Mouse (Mus musculus) common myeloid progenitor, adult 5-6 weeks (primary cell): ENCODE data around the gene Olfr633. TPM values are rescaled to one million over a fixed set of nuclear protein-coding genes. Genes with fewer than 3 reads are reported as not detected.
A peak's percentile ranks its signal among the peaks of the same experiment; 100 is the strongest.
"Not testable (repeated sequence)": the region's sequence is repeated elsewhere in the genome, so short reads cannot be mapped to it uniquely, and the experiment has no call there.

ENCODE experiments used
- ATAC-seq: replicated peaks from 2 replicates; pipeline ENCODE4 v1.8.0; 2016; ENCODE audit warnings: low read depth, mild to moderate bottlenecking, moderate TSS enrichment, inconsistent platforms; ENCODE audit not compliant: poor library complexity, severe bottlenecking
- total RNA-seq: library from RNA; stranded (forward); fragments of 200-1000, 187-1606 nt; gene quantifications from 2 replicates; pipeline ENCODE4 v1.2.3, GENCODE M21; 2017

Olfr633 gene
- total RNA-seq: not detected in 2 replicates

DNA sequence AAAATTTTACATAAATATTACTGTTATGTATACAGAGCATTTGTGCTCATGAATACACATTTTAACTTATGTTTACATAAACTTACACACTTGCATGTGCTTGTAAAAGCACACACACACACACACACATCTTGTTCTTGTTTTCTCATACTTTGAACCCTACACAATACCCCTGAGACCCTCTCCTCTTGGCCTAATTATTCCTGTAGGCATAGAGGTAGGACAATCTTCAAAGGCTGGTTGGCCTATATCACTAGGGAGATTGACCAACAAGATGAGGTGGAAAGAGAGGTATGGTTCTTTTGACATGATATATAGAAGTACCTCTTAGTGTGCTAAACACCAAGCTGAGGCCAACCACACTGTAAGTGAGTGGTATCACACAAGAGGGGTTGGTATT lies at the start of gene Olfr633:
Gene Olfr633 (plus strand): TSS at position 301 of the 400 bp plus-strand sequence.
- ATAC-seq: no peak

DNA sequence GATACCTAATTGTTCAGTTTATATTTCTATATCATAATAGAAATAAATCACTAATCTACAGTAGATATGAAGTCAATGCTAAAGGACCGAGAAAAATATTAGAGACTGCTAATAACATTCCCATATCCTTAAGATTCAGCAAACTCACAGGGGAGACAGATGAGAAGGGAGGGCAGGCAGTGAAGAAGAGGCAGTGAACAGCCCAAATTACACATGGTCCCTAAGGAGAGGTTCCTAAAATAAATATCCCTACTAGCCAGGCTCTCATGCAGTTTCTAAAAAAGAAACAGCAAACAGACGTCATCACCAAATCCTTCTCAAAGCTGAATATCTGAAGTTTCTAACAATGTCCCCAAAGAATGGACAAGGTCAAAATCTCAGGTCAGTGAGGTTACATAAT lies 41.0 kb upstream of the Olfr633 start, which contains the start of gene Olfr65:
Gene Olfr65 (plus strand): TSS at position 301 of the 400 bp plus-strand sequence.
- ATAC-seq: no peak

DNA sequence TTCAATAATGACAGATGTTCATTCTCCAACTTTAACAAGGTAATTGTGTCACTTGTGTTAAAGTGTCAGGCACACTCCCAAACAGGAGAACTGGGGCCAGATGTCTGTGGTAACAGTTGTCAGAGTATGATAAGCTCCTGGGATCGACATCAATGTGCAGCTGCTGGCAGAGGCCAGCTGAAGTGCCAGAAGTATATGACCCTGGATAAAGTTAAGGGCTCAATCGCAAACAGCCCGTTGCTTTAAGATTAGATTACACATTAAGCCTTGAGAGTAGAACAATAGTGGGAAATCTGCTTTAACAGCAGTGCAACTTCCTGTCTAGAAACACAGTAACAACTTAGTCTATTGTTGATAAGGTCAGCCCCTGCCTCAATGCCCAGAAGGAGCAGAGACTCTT lies 34.2 kb upstream of the Olfr633 start:
- ATAC-seq: peak; percentile 82

DNA sequence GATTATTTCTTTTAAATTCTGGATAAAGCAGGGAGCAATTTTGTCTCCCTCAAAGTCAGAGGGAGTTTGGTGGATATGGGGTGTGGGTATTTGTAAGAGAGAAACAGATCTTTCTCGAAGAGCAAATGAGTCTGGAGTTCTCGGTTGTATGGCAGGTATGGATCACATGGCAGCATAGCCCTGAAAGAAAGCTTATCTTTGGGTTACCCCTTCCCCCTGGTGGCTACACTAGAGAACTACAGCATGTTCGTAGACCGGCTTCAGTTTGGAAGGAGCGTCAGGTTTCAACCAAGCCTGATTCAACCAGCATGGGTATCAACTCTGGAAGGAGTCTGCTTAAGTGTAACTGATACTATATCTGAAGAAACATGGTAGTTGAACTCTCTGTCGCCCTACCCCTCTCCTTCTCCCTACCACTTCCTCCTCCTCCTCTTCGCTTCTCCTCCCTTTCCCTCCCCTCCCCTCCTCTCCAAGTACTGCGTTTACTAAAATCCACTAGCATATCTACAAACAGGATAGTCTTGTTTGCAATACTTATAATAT lies 31.2 kb upstream of the Olfr633 start:
- peak; percentile 67 for ATAC-seq

DNA sequence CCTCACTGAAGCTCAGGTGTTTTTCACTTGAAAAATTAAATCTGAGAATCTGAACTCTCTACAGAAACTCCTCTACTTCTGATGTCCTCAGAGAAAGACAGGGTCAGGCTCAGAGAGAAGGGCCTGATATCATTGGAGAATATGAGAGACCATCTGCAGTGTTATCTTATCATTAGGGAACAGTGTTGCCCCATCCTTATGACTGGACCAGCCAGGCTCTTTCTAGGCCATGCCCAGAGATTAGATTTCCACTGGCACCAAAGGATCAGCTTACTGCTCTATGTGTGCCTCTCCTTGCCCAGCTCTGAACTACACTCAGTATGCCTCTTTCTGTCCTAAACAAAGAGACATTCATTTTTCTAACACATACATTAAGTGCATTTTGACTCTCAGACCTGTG lies 28.9 kb upstream of the Olfr633 start:
- peak; percentile 40 for ATAC-seq

DNA sequence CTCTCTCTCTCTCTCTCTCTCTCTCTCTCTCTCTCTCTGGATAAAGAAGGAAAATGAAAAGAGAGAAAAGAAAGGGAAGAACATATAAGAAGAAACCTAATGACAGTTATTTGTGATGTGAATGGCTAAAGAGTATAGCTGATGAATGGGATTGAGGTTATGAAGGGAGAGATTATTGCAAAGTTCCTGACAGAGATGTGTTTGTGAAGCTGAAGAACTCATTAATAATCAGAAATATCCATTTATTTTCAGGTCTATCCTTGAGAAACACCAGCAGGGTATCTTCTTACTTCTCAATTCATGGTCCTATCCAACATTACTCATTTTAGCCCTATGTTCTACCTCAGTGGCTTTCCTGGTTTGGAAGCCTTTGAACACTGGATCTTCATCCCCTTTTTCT lies 15.7 kb upstream of the Olfr633 start, which contains the start of gene Olfr631:
Gene Olfr631 (plus strand): TSS at position 301 of the 400 bp plus-strand sequence.
- no peak for ATAC-seq

DNA sequence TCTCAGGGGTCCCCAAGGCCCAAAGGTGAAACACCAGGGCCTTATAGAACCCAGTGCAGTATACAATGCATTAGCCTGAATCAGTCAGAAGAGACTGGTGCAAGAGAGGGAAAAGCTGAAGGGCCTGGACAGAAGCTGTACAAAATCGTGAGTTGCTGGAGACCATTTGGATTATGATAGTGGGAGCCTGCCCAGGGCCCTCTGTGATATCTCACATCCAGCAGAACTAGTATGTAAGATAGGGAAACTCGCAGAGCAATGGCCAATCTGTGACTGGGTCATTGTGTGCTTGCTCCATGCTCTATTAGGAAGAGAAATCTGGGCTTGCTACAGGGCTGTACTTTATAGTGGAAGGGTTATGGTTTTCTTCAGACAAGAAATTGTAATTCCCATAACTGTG lies 10.0 kb upstream of the Olfr633 start, which contains the start of gene Olfr632:
Gene Olfr632 (plus strand): TSS at position 84 of the 400 bp plus-strand sequence.
- ATAC-seq: no peak

DNA sequence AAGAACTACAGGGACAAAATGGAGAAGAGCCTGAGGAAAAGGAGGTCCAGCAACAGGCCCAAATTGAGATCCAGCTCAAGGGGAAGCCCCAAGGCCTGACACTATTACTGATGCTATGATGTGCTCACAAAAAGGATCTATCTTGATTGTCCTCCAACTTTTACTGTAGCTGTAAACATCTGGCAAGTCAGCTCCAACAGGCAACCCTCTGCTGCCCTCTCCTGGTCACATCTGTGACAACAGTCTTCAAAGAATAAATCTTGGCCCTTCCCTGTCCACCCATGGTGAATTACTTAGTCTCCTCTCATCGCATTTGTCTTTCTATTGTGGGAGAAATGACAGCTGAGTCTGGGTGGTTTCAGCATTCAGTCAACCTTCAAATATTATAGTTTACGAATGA lies 1.5 kb upstream of the Olfr633 start:
- peak; percentile 99 for ATAC-seq

DNA sequence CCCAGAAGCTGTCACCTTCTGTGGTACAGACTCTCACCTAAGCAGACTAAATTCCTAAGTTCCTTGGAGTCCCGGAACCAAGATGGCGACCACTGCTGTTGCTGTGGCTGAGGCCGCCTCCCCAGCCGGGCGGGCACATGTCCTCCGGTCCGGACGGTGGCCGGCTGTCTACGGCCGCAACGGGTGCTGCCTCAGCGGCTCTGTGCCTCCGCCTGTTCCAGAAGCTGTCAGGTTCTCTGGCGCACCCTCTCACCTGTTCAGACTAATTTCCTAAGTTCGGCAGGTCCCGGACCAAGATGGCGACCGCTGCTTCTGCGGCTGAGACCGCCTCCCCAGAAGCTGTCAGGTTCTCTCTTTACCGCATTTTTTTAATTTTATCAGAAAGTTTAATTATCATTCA lies 22.6 kb downstream of the Olfr633 start:
- ATAC-seq: not testable (repeated sequence)

DNA sequence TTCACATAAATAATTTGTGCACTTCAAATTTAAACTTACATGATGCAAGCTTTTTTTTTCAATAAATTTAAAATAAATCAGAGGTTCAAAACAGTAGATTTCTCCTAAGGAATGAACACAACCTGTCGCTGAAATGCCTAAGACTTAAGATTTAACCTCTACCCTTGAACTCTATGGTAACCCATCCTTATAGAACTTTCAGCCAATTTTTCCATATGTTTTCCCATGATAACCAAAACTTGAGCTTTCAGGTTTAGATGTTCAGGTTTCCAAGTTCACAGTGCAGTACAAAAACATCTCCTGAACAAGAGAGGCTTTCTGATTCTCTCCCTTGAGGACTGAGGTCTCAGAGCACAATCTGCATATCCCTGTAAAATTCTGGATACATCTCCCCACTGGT lies 26.6 kb downstream of the Olfr633 start, which contains the start of gene Olfr635:
Gene Olfr635 (plus strand): TSS at position 301 of the 400 bp plus-strand sequence.
- ATAC-seq: no peak

DNA sequence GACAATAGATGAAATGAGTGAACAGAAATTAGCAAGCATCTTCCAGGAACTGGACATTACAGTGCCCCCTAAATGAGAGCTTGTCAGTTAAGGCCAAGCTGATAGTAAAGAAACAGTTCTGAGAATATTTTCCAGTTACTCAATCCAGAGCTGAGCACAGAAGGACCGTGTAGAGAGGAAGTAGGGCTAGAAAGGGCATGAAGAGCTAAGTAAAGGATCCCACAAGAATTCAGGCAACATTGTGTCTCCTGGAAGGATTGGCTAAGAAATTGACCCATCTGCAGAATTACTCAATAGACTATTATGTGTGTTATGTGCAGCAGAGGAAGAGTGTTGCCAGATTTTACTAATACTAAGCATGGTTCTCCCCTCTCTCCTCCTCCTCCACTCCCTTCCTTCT lies 27.5 kb downstream of the Olfr633 start:
- ATAC-seq: peak; percentile 42; the same call in 1 of the 2 replicates

DNA sequence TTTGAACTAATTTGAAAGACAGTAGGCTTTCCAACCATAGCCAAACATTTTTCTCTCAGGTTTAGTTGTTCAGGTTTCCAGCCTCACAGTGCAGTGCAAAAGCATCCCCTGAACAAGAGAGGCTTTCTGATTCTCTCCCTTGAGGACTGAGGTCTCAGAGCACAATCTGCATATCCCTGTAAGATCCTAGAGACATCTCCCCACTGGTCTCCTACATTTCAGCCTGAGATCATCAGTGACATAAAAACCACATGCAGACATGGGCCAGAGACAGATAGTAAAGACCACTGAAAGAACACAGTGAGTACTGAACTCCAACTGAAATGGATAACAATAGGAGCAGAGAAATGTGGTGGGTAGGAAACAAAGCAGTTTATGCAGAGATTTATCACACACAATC lies 54.2 kb downstream of the Olfr633 start, which contains the start of gene Olfr638:
Gene Olfr638 (plus strand): TSS at position 301 of the 400 bp plus-strand sequence.
- no peak for ATAC-seq

Other genes with a start within 250 kb of the Olfr633 start
- gene Olfr243, start 229.8 kb upstream of the Olfr633 start, total RNA-seq: not detected in 2 replicates
- not detected in 2 replicates for gene Olfr628, start 214.1 kb upstream of the Olfr633 start, total RNA-seq
- gene Olfr629, start 199.5 kb upstream of the Olfr633 start, total RNA-seq: not detected in 2 replicates
- gene Olfr630, start 187.1 kb upstream of the Olfr633 start, total RNA-seq: not detected in 2 replicates
- gene Olfr69, start 172.8 kb upstream of the Olfr633 start, total RNA-seq: not detected in 2 replicates
- gene Olfr68, start 164.7 kb upstream of the Olfr633 start, total RNA-seq: not detected in 2 replicates
- gene Olfr67, start 152.6 kb upstream of the Olfr633 start, total RNA-seq: not detected in 2 replicates
- 13.0 and 18.6 TPM in 2 replicates for gene Hbb-bt, start 130.4 kb upstream of the Olfr633 start, total RNA-seq
- 16.6 and 33.2 TPM in 2 replicates for gene Hbb-bs, start 116.3 kb upstream of the Olfr633 start, total RNA-seq
- gene Hbb-bh2, start 103.9 kb upstream of the Olfr633 start, total RNA-seq: not detected in 2 replicates
- not detected in 2 replicates for gene Hbb-bh1, start 101.3 kb upstream of the Olfr633 start, total RNA-seq
- gene Hbb-y, start 91.2 kb upstream of the Olfr633 start, total RNA-seq: 2.9 TPM in 1 of 2 replicates, not detected in the other
- gene Olfr66, start 58.2 kb upstream of the Olfr633 start, total RNA-seq: not detected in 2 replicates
- gene Olfr64, start 50.0 kb upstream of the Olfr633 start, total RNA-seq: not detected in 2 replicates
- gene Olfr65, start 41.0 kb upstream of the Olfr633 start, total RNA-seq: not detected in 2 replicates
- not detected in 2 replicates for gene Olfr631, start 15.6 kb upstream of the Olfr633 start, total RNA-seq
- not detected in 2 replicates for gene Olfr632, start 10.1 kb upstream of the Olfr633 start, total RNA-seq
- gene Olfr635, start 26.7 kb downstream of the Olfr633 start, total RNA-seq: not detected in 2 replicates
- gene Olfr638, start 54.3 kb downstream of the Olfr633 start, total RNA-seq: not detected in 2 replicates
- not detected in 2 replicates for gene Olfr639, start 72.9 kb downstream of the Olfr633 start, total RNA-seq
- gene Olfr640, start 81.1 kb downstream of the Olfr633 start, total RNA-seq: not detected in 2 replicates
- not detected in 2 replicates for gene Olfr641, start 91.0 kb downstream of the Olfr633 start, total RNA-seq
- gene Olfr642, start 108.2 kb downstream of the Olfr633 start, total RNA-seq: not detected in 2 replicates
- gene 4930516K23Rik, start 117.0 kb downstream of the Olfr633 start, total RNA-seq: not detected in 2 replicates
- gene Olfr644, start 127.4 kb downstream of the Olfr633 start, total RNA-seq: not detected in 2 replicates
- gene Olfr645, start 141.0 kb downstream of the Olfr633 start, total RNA-seq: not detected in 2 replicates
- not detected in 2 replicates for gene Olfr646, start 160.4 kb downstream of the Olfr633 start, total RNA-seq
- not detected in 2 replicates for gene Ubqln5, start 185.4 kb downstream of the Olfr633 start, total RNA-seq
- not detected in 2 replicates for gene Olfr643, start 193.0 kb downstream of the Olfr633 start, total RNA-seq
- not detected in 2 replicates for gene Ubqln3, start 198.8 kb downstream of the Olfr633 start, total RNA-seq
- 0.05 TPM in 1 of 2 replicates, not detected in the other for gene Ubqlnl, start 206.1 kb downstream of the Olfr633 start, total RNA-seq
- not detected in 2 replicates for gene Olfm5, start 220.4 kb downstream of the Olfr633 start, total RNA-seq
- not detected in 2 replicates for gene Olfr648, start 239.0 kb downstream of the Olfr633 start, total RNA-seq